8 mouse cellular contexts compared by ENCODE assay signal in the genomic region with DNA sequence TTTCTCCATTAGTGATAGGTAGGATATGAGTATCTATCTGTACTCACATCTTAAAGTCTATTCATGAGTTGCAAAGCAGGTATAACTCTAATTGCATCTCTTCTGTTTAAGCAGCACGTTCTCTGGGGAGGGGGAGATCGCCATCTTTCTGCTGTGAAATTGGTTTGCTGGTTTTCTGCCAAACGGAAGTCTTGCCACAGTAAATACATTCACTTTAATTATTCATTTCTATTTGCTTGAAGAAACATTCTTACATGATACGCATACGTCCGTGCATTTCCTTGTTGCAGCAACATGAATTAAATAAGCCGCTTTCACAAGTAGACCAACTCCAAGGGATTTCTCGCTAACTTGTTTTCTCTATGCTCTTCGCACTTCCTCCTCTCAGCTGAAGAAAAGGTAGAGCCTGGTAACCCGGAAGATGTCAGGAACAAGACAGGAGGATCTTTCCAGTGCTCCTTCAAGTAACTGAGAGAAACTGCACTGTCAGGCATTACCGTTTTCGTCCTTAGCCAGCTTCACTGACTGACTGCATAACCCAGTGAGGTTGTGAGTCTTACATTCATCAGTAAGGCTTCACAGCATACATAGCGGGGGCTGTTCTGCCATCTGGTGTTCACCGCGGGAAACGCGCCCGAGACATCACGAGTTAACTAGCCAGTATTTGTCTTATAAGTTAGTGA. TPM values are rescaled to one million over a fixed set of nuclear protein-coding genes. Genes with fewer than 3 reads are reported as not detected.
DNase-seq lines count a peak whose midpoint lies in the region; ATAC-seq and TF ChIP-seq lines count a peak whose summit lies in the region.

No protein-coding gene starts in this region.

- no peaks in the 10 kb centered on the region for H3K27me3 ChIP-seq in embryonic facial prominence, embryonic 11.5 days (ENCODE audit: control insufficient read depth, insufficient read depth, low read length)
- H3K27me3 ChIP-seq in kidney, embryonic 14.5 days (ENCODE audit: control insufficient read depth, insufficient read depth, low read length), result no peaks in the 10 kb centered on the region
- H3K27me3 ChIP-seq in limb, embryonic 14.5 days (ENCODE audit: control insufficient read depth, insufficient read depth, low read length), result no peaks in the 10 kb centered on the region
- no peaks in the 10 kb centered on the region for H3K27me3 ChIP-seq in myocyte (ENCODE audit: control insufficient read depth, insufficient read depth, insufficient read length)

- H3K9ac ChIP-seq in embryonic facial prominence, embryonic 11.5 days (replicated peaks; ENCODE audit: low read length), result no peak overlapping the region
- no peak overlapping the region for H3K9ac ChIP-seq in kidney, embryonic 14.5 days (ENCODE audit: low read depth, low read length)
- no peak overlapping the region for H3K9ac ChIP-seq in limb, embryonic 14.5 days (ENCODE audit: low read depth, low read length, severe bottlenecking)

- no peak for ATAC-seq in embryonic facial prominence, embryonic 11.5 days (replicated peaks; ENCODE audit: insufficient number of reproducible peaks, low FRiP score, low TSS enrichment, low read depth)
- ATAC-seq in kidney, embryonic 14.5 days (ENCODE audit: low FRiP score, low TSS enrichment), result peak; percentile 84; the same call in 1 of the 2 replicates
- ATAC-seq in limb, embryonic 14.5 days (ENCODE audit: low FRiP score, low read depth), result peak; percentile 72

- peak; percentile 75 for DNase-seq in A20 (ENCODE audit: low read depth, low spot score)
- peak; percentile 80 for DNase-seq in adrenal gland, postnatal 14 days
- DNase-seq in embryonic facial prominence, embryonic 11.5 days (ENCODE audit: low spot score), result peak; percentile 88
- DNase-seq in heart, adult 9 months (ENCODE audit: low spot score in 2 of 2), result peak; percentile 33 to 63
- DNase-seq in limb, embryonic 14.5 days (ENCODE audit: low spot score), result peak; percentile 89
- DNase-seq in spleen, postnatal 36 days (ENCODE audit: low spot score in 2 of 2), result peak; percentile 61

- H3ac ChIP-seq in myocyte (ENCODE audit: control insufficient read depth, insufficient read length), result no peak overlapping the region

- WGBS in embryonic facial prominence, embryonic 11.5 days, result 44% methylated on average over 19 of the region's 19 CpGs
- WGBS in kidney, embryonic 14.5 days, result 38% methylated on average over 19 of the region's 19 CpGs
- WGBS in limb, embryonic 14.5 days, result 39% methylated on average over 19 of the region's 19 CpGs

- no peak overlapping the region for H3K4me3 ChIP-seq in embryonic facial prominence, embryonic 11.5 days (ENCODE audit: low read depth, low read length)
- H3K4me3 ChIP-seq in kidney, embryonic 14.5 days (ENCODE audit: low read length), result no peak overlapping the region
- no peak overlapping the region for H3K4me3 ChIP-seq in limb, embryonic 14.5 days (replicated peaks; ENCODE audit: low read length)
- H3K4me3 ChIP-seq in myocyte, result no peak overlapping the region

- no peak for TF ChIP-seq POLR2A in limb, embryonic 14.5 days (IDR thresholded peaks at IDR 0.05; ENCODE audit: borderline replicate concordance, extremely low read depth, insufficient read depth, insufficient read length)
- no peak for TF ChIP-seq POLR2A in myocyte (IDR thresholded peaks at IDR 0.05; ENCODE audit: insufficient read length, low read depth)

- H3K9me3 ChIP-seq in embryonic facial prominence, embryonic 11.5 days (replicated peaks; ENCODE audit: control insufficient read depth, low read length), result no peaks in the 10 kb centered on the region
- H3K9me3 ChIP-seq in kidney, embryonic 14.5 days (ENCODE audit: control insufficient read depth, low read length), result no peaks in the 10 kb centered on the region
- H3K9me3 ChIP-seq in limb, embryonic 14.5 days (ENCODE audit: control insufficient read depth, low read length), result no peaks in the 10 kb centered on the region

- H3K36me3 ChIP-seq in embryonic facial prominence, embryonic 11.5 days (replicated peaks; ENCODE audit: control insufficient read depth, insufficient read depth, low read depth, low read length), result no peaks in the 10 kb centered on the region
- H3K36me3 ChIP-seq in kidney, embryonic 14.5 days (ENCODE audit: control insufficient read depth, insufficient read depth, low read length), result no peaks in the 10 kb centered on the region
- H3K36me3 ChIP-seq in limb, embryonic 14.5 days (ENCODE audit: control insufficient read depth, insufficient read depth, low read length), result no peaks in the 10 kb centered on the region
- H3K36me3 ChIP-seq in myocyte (ENCODE audit: control insufficient read depth, insufficient read depth), result no peaks in the 10 kb centered on the region

- no peak overlapping the region for H3K27ac ChIP-seq in embryonic facial prominence, embryonic 11.5 days (replicated peaks; ENCODE audit: low read depth, low read length)
- H3K27ac ChIP-seq in kidney, embryonic 14.5 days (ENCODE audit: low read depth, low read length), result no peak overlapping the region
- H3K27ac ChIP-seq in limb, embryonic 14.5 days (replicated peaks; ENCODE audit: low read depth, low read length), result no peak overlapping the region

- no peaks in the 10 kb centered on the region for H3K79me2 ChIP-seq in myocyte (ENCODE audit: control insufficient read depth, insufficient read depth)

- H3K4me2 ChIP-seq in embryonic facial prominence, embryonic 11.5 days (ENCODE audit: low read depth, low read length), result no peak overlapping the region
- H3K4me2 ChIP-seq in kidney, embryonic 14.5 days (replicated peaks; ENCODE audit: low read depth, low read length), result no peak overlapping the region
- H3K4me2 ChIP-seq in limb, embryonic 14.5 days (replicated peaks; ENCODE audit: low read depth, low read length, severe bottlenecking), result no peak overlapping the region
- H3K4me2 ChIP-seq in myocyte (ENCODE audit: low read depth), result peak overlapping the region; percentile 22

- H3K4me1 ChIP-seq in embryonic facial prominence, embryonic 11.5 days (ENCODE audit: control insufficient read depth, insufficient read depth, low read length), result no peaks in the 10 kb centered on the region
- no peaks in the 10 kb centered on the region for H3K4me1 ChIP-seq in kidney, embryonic 14.5 days (ENCODE audit: control insufficient read depth, insufficient read depth, low read length)
- H3K4me1 ChIP-seq in limb, embryonic 14.5 days (ENCODE audit: control insufficient read depth, insufficient read depth, low read length), result no peaks in the 10 kb centered on the region

TF ChIP-seq in myocyte, 11 proteins besides CTCF, POLR2A, EP300 and RAD21:
- TF ChIP-seq E2F4 (IDR thresholded peaks at IDR 0.05; ENCODE audit: insufficient read depth), result no peak
- TF ChIP-seq CEBPB (IDR thresholded peaks at IDR 0.05; ENCODE audit: insufficient read depth, poor library complexity, severe bottlenecking), result no peak

RNA-seq across cellular contexts. Expression of a gene that starts 34.1 kb away (rescaled TPM):
- total RNA-seq in adrenal gland, postnatal 14 days (2021), result 9.3 and 15.9 TPM in 2 replicates
- polyA plus RNA-seq in embryonic facial prominence, embryonic 11.5 days (2014; fragmentation: Nextera tagmentation; extraction: Ambion mirVana), result 4.8 and 7.4 TPM in 2 replicates
- polyA plus RNA-seq in kidney, embryonic 14.5 days (2014; fragmentation: Nextera tagmentation; extraction: Ambion mirVana), result 6.7 and 10.9 TPM in 2 replicates
- 9.7 and 16.3 TPM in 2 replicates for polyA plus RNA-seq in limb, embryonic 14.5 days (2012; rRNA removed)
- polyA plus RNA-seq in limb, embryonic 14.5 days (2014; fragmentation: Nextera tagmentation; extraction: Ambion mirVana), result 9.0 and 10.0 TPM in 2 replicates
- 15.3 TPM for polyA plus RNA-seq in myocyte (2012; fragmentation: generic; extraction: Trizol)

RNA-seq across cellular contexts. Expression of a gene that starts 34.7 kb away (rescaled TPM):
- total RNA-seq in adrenal gland, postnatal 14 days (2021), result 25.6 and 429 TPM in 2 replicates
- 0.17 TPM in 1 of 2 replicates, not detected in the other for polyA plus RNA-seq in embryonic facial prominence, embryonic 11.5 days (2014; fragmentation: Nextera tagmentation; extraction: Ambion mirVana)
- polyA plus RNA-seq in kidney, embryonic 14.5 days (2014; fragmentation: Nextera tagmentation; extraction: Ambion mirVana), result not detected in 2 replicates
- polyA plus RNA-seq in limb, embryonic 14.5 days (2012; rRNA removed), result 0.35 and 1.6 TPM in 2 replicates
- polyA plus RNA-seq in limb, embryonic 14.5 days (2014; fragmentation: Nextera tagmentation; extraction: Ambion mirVana), result not detected in 2 replicates
- polyA plus RNA-seq in myocyte (2012; fragmentation: generic; extraction: Trizol), result 0.25 TPM

RNA-seq across cellular contexts. Expression of a gene that starts 47.2 kb away (rescaled TPM):
- 13.9 and 16.8 TPM in 2 replicates for total RNA-seq in adrenal gland, postnatal 14 days (2021)
- polyA plus RNA-seq in embryonic facial prominence, embryonic 11.5 days (2014; fragmentation: Nextera tagmentation; extraction: Ambion mirVana), result 8.5 and 12.2 TPM in 2 replicates
- polyA plus RNA-seq in kidney, embryonic 14.5 days (2014; fragmentation: Nextera tagmentation; extraction: Ambion mirVana), result 10.2 and 16.3 TPM in 2 replicates
- polyA plus RNA-seq in limb, embryonic 14.5 days (2012; rRNA removed), result 7.3 and 9.0 TPM in 2 replicates
- polyA plus RNA-seq in limb, embryonic 14.5 days (2014; fragmentation: Nextera tagmentation; extraction: Ambion mirVana), result 17.3 and 21.2 TPM in 2 replicates
- 0.43 TPM for polyA plus RNA-seq in myocyte (2012; fragmentation: generic; extraction: Trizol)
